Mouse (Mus musculus) myocyte (in vitro differentiated cells): ENCODE results near the gene Coro1c. TPM values are rescaled to one million over a fixed set of nuclear protein-coding genes. Genes with fewer than 3 reads are reported as not detected.

Experiments
- H3K27me3 ChIP-seq: one replicate; pipeline ENCODE4 v1.6.1; 2011; ENCODE audit not compliant: control insufficient read depth, insufficient read depth, insufficient read length
- H3K36me3 ChIP-seq: one replicate; pipeline ENCODE4 v1.6.1; 2011; ENCODE audit not compliant: control insufficient read depth, insufficient read depth
- H3K4me2 ChIP-seq: one replicate; pipeline ENCODE4 v1.6.1; 2011; ENCODE audit warnings: low read depth, control low read depth
- H3K4me3 ChIP-seq: one replicate; pipeline ENCODE4 v1.5.1; 2011; ENCODE audit warnings: mild to moderate bottlenecking, control low read depth, moderate library complexity
- H3K79me2 ChIP-seq: one replicate; pipeline ENCODE4 v1.6.1; 2011; ENCODE audit not compliant: control insufficient read depth, insufficient read depth
- H3ac ChIP-seq: one replicate; pipeline ENCODE4 v1.6.1; 2011; ENCODE audit not compliant: control insufficient read depth, insufficient read length
- CEBPB ChIP-seq: IDR thresholded peaks from 2 replicates; pipeline ENCODE4 v1.6.1; 2011; ENCODE audit warnings: mild to moderate bottlenecking, moderate library complexity; ENCODE audit not compliant: poor library complexity, insufficient read depth, severe bottlenecking
- E2F4 ChIP-seq: IDR thresholded peaks from one replicate; pipeline ENCODE4 v1.6.1; 2011; ENCODE audit warnings: mild to moderate bottlenecking, control low read depth, moderate library complexity; ENCODE audit not compliant: insufficient read depth
- MAX ChIP-seq: IDR thresholded peaks from one replicate; pipeline ENCODE4 v1.6.1; 2011; ENCODE audit warnings: low read depth, mild to moderate bottlenecking, control low read depth
- MYOD1 ChIP-seq, 3 experiments: IDR thresholded peaks; one replicate each; pipeline ENCODE4 v1.6.1; 2011; ENCODE audit warnings: control low read depth in 2 of 3, low read depth in 2 of 3, mild to moderate bottlenecking in 2 of 3, moderate library complexity in 1 of 3; ENCODE audit not compliant: insufficient read length in 2 of 3, control insufficient read depth in 1 of 3
- MYOG ChIP-seq, 3 experiments: IDR thresholded peaks; one replicate each; pipeline ENCODE4 v1.6.1; 2011; ENCODE audit warnings: control low read depth in 2 of 3, low read depth in 2 of 3, mild to moderate bottlenecking in 2 of 3; ENCODE audit not compliant: insufficient read length in 2 of 3, control insufficient read depth in 1 of 3, insufficient read depth in 1 of 3
- POLR2A ChIP-seq: IDR thresholded peaks from one replicate; pipeline ENCODE4 v1.6.1; 2011; ENCODE audit warnings: low read depth, mild to moderate bottlenecking, control low read depth, moderate library complexity; ENCODE audit not compliant: insufficient read length
- POLR2AphosphoS2 ChIP-seq: IDR thresholded peaks from one replicate; pipeline ENCODE4 v1.6.1; 2011; ENCODE audit warnings: low read depth, control low read depth; ENCODE audit not compliant: insufficient read length
- REST ChIP-seq: IDR thresholded peaks from one replicate; pipeline ENCODE4 v1.6.1; 2011; ENCODE audit warnings: mild to moderate bottlenecking, control low read depth, moderate library complexity; ENCODE audit not compliant: insufficient read depth, insufficient read length
- SRF ChIP-seq: IDR thresholded peaks from one replicate; pipeline ENCODE4 v1.6.1; 2011; ENCODE audit warnings: low read depth; ENCODE audit not compliant: control insufficient read depth, insufficient read length
- TCF12 ChIP-seq: IDR thresholded peaks from one replicate; pipeline ENCODE4 v1.6.1; 2011; ENCODE audit warnings: mild to moderate bottlenecking, control low read depth; ENCODE audit not compliant: poor library complexity, insufficient read depth, severe bottlenecking
- TCF3 ChIP-seq: IDR thresholded peaks from one replicate; pipeline ENCODE4 v1.6.1; 2011; ENCODE audit warnings: low read depth, control low read depth; ENCODE audit not compliant: insufficient read length
- USF1 ChIP-seq: IDR thresholded peaks from one replicate; pipeline ENCODE4 v1.6.1; 2011; ENCODE audit warnings: low read depth, mild to moderate bottlenecking, control low read depth, moderate library complexity
- polyA plus RNA-seq: library from polyadenylated mRNA; unstranded; fragments of >200 nt; fragmentation: generic; extraction: Trizol; gene quantifications from one replicate; pipeline ENCODE4 v1.2.1, GENCODE M21; 2012; ENCODE audit warnings: missing spikeins

The Coro1c gene
- polyA plus RNA-seq, 1 experiment = 58.9 TPM

GRCm38 (mm10) chr5:113853541-113853940 is 55.0 kb downstream of the Coro1c start:
- H3K79me2 ChIP-seq = peaks cover 20% of the 10 kb centered on the region
- TF ChIP-seq TCF3 (no peak), MYOG (IDR thresholded peaks at IDR 0.05; ENCODE audit: control insufficient read depth in 1 of 3, insufficient read depth in 1 of 3, insufficient read length in 2 of 3, low read depth in 2 of 3) (peak in 1 of 3 experiments; percentile 45), POLR2AphosphoS2 (no peak), CEBPB (no peak), MYOD1 (IDR thresholded peaks at IDR 0.05; ENCODE audit: control insufficient read depth in 1 of 3, insufficient read length in 2 of 3, low read depth in 2 of 3) (peak in 2 of 3 experiments; percentile 66 to 81), REST (no peak)
- H3K4me2 ChIP-seq = no peak overlapping the region
- no peak overlapping the region for H3K4me3 ChIP-seq
- peaks cover 6% of the 10 kb centered on the region for H3K36me3 ChIP-seq
- H3ac ChIP-seq = no peak overlapping the region
- no peaks in the 10 kb centered on the region for H3K27me3 ChIP-seq

GRCm38 (mm10) chr5:113852463-113852862 is 56.1 kb downstream of the Coro1c start:
- Histone ChIP-seq H3K36me3 (peaks cover 6% of the 10 kb centered on the region), H3ac (no peak overlapping the region), H3K79me2 (peaks cover 9% of the 10 kb centered on the region), H3K4me2 (no peak overlapping the region), H3K4me3 (no peak overlapping the region), H3K27me3 (no peaks in the 10 kb centered on the region)
- TF ChIP-seq TCF12 (no peak), USF1 (no peak), REST (no peak), MYOD1 (IDR thresholded peaks at IDR 0.05; ENCODE audit: control insufficient read depth in 1 of 3, insufficient read length in 2 of 3, low read depth in 2 of 3) (no peak), MYOG (IDR thresholded peaks at IDR 0.05; ENCODE audit: control insufficient read depth in 1 of 3, insufficient read depth in 1 of 3, insufficient read length in 2 of 3, low read depth in 2 of 3) (no peak), POLR2AphosphoS2 (no peak), CEBPB (no peak), SRF (no peak), E2F4 (no peak), POLR2A (no peak), TCF3 (no peak)

- peaks cover 14% of the 10 kb centered on the region for H3K36me3 ChIP-seq
Measured at GRCm38 (mm10) chr5:113850680-113851230, 57.8 kb downstream of the Coro1c start.

GRCm38 (mm10) chr5:113847636-113848035 is 60.9 kb downstream of the Coro1c start:
- no peak overlapping the region for H3ac ChIP-seq
- peaks cover 27% of the 10 kb centered on the region for H3K36me3 ChIP-seq
- H3K27me3 ChIP-seq = no peaks in the 10 kb centered on the region
- peaks cover 3% of the 10 kb centered on the region for H3K79me2 ChIP-seq
- H3K4me3 ChIP-seq = no peak overlapping the region
- TF ChIP-seq MYOG (IDR thresholded peaks at IDR 0.05; ENCODE audit: control insufficient read depth in 1 of 3, insufficient read depth in 1 of 3, insufficient read length in 2 of 3, low read depth in 2 of 3) (no peak), CEBPB (no peak), E2F4 (no peak), MYOD1 (IDR thresholded peaks at IDR 0.05; ENCODE audit: control insufficient read depth in 1 of 3, insufficient read length in 2 of 3, low read depth in 2 of 3) (no peak), TCF3 (no peak), POLR2A (no peak), SRF (no peak), POLR2AphosphoS2 (no peak), REST (no peak), MAX (no peak), TCF12 (no peak), USF1 (no peak)
- H3K4me2 ChIP-seq = no peak overlapping the region

More at GRCm38 (mm10) chr5:113850680-113851230, 57.8 kb downstream of the Coro1c start:
- no peak overlapping the region for H3K4me2 ChIP-seq
- no peak overlapping the region for H3K4me3 ChIP-seq
- no peak overlapping the region for H3ac ChIP-seq
- peaks cover 3% of the 10 kb centered on the region for H3K79me2 ChIP-seq
- H3K27me3 ChIP-seq = no peaks in the 10 kb centered on the region
- TF ChIP-seq E2F4 (no peak), POLR2AphosphoS2 (no peak), TCF3 (no peak), MYOD1 (IDR thresholded peaks at IDR 0.05; ENCODE audit: control insufficient read depth in 1 of 3, insufficient read length in 2 of 3, low read depth in 2 of 3) (no peak), MAX (no peak), SRF (no peak), POLR2A (no peak), TCF12 (no peak), USF1 (no peak), CEBPB (no peak), REST (no peak)

- H3ac ChIP-seq = no peak overlapping the region
- H3K79me2 ChIP-seq = peaks cover 3% of the 10 kb centered on the region
- no peaks in the 10 kb centered on the region for H3K27me3 ChIP-seq
- TF ChIP-seq USF1 (no peak), REST (no peak), MYOD1 (IDR thresholded peaks at IDR 0.05; ENCODE audit: control insufficient read depth in 1 of 3, insufficient read length in 2 of 3, low read depth in 2 of 3) (no peak), POLR2A (no peak)
- H3K4me3 ChIP-seq = no peak overlapping the region
- H3K36me3 ChIP-seq = peaks cover 30% of the 10 kb centered on the region
- no peak overlapping the region for H3K4me2 ChIP-seq
Measured at GRCm38 (mm10) chr5:113846656-113847055, 61.9 kb downstream of the Coro1c start.
